Mouse (Mus musculus) heart, embryonic 10.5 days (tissue): Measurements from ENCODE around the gene Gm16867. TPM values are rescaled to one million over a fixed set of nuclear protein-coding genes. Genes with fewer than 3 reads are reported as not detected.
"Not testable (repeated sequence)": the region's sequence is repeated elsewhere in the genome, so short reads cannot be mapped to it uniquely, and the experiment has no call there.

Source experiments
- DNase-seq: peaks from one replicate; pipeline ENCODE4 v3.0.0-alpha.2; 2017; ENCODE audit warnings: low spot score
- H3K27ac ChIP-seq: fragments of 300-500 bp; sonication (generic); 2 replicates; pipeline ENCODE4 v1.5.1; 2016; ENCODE audit warnings: mild to moderate bottlenecking
- H3K27me3 ChIP-seq: fragments of 300-500 bp; sonication (generic); 2 replicates; pipeline ENCODE4 v1.6.1; 2016; ENCODE audit warnings: mild to moderate bottlenecking; ENCODE audit not compliant: poor library complexity, insufficient read depth, severe bottlenecking
- H3K36me3 ChIP-seq: fragments of 300-500 bp; sonication (generic); 2 replicates; pipeline ENCODE4 v1.6.1; 2016; ENCODE audit warnings: mild to moderate bottlenecking, moderate library complexity
- H3K4me1 ChIP-seq: fragments of 300-500 bp; sonication (generic); 2 replicates; pipeline ENCODE4 v1.6.1; 2016; ENCODE audit warnings: mild to moderate bottlenecking
- H3K4me3 ChIP-seq: fragments of 300-500 bp; sonication (generic); 2 replicates; pipeline ENCODE4 v1.5.1; 2016; ENCODE audit warnings: mild to moderate bottlenecking, moderate library complexity
- H3K9me3 ChIP-seq: fragments of 300-500 bp; sonication (generic); 2 replicates; pipeline ENCODE4 v1.6.1; 2016; ENCODE audit warnings: mild to moderate bottlenecking, moderate library complexity
- WGBS: fragments of 180-500 bp; shearing (Covaris S2); methylation state at CpG from one replicate; pipeline ENCODE4 v1.1.7; 2016; 5-methylcytosine and 5-hydroxymethylcytosine counted together
- polyA plus RNA-seq: library from polyadenylated mRNA; unstranded; fragments of >200 nt; fragmentation: Nextera tagmentation; extraction: Ambion mirVana; gene quantifications from 2 replicates; pipeline ENCODE4 v1.2.1, GENCODE M21; 2016

Gene Gm16867
- polyA plus RNA-seq, 1 experiment from 2014 or later = 0.46 TPM

- DNase-seq, H3K36me3 ChIP-seq, H3K4me1 ChIP-seq, H3K9me3 ChIP-seq, H3K4me3 ChIP-seq, H3K27ac ChIP-seq, H3K27me3 ChIP-seq: not testable (repeated sequence)
- no CpG with 5 or more reads among the region's 7 CpGs for WGBS
Observed at GRCm38 (mm10) chr14:69443092-69443692, 60.0 kb downstream of the Gm16867 start.

DNA sequence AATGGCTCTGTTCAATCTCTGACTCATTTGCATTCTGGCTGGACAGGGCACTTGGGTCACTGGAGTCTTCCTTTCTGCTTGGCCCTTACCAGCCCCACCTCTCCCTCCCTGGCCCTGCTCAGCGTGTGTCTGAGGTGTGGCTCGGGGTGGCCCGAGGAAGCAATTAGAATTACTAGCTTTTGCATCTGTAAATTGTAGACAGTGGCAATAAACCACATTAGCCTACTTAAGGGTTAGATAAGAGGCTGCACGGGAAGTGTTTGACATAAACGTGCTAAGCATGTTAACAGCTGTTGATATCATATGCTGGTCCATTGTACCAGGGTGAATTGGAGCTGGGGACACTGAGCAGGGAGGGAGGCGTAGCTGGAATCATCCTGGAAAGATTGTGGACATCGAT, 62.2 kb downstream of the Gm16867 start:
- not testable (repeated sequence) for H3K4me1 ChIP-seq, H3K4me3 ChIP-seq, H3K36me3 ChIP-seq, H3K27ac ChIP-seq, H3K27me3 ChIP-seq, H3K9me3 ChIP-seq, DNase-seq
- whole genome bisulfite sequencing = no CpG with 5 or more reads among the region's 7 CpGs

GRCm38 (mm10) chr14:69438678-69439214, 64.4 kb downstream of the Gm16867 start:
- H3K27me3 ChIP-seq, DNase-seq, H3K4me1 ChIP-seq, H3K9me3 ChIP-seq, H3K4me3 ChIP-seq, H3K36me3 ChIP-seq, H3K27ac ChIP-seq: not testable (repeated sequence)
- no CpG with 5 or more reads among the region's 7 CpGs for WGBS

DNA sequence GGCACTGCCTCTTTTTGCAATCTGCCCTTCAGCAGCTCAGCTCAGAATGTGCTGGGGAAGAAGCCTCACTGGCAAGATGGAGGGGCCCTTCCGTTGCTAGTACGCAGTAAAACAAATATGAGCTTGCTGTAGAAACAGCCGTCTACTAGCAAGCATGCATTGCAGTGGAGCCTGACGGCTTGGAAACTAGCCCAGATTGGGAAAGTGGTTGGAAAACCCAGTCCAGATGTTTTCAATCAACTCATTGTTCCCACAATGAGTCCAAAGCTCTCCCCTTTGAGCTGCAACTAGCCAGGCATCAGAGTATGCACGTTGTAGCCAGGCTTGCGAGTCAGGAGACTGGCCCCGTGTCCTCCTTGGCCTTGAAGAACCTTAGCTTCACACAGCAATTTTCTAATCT, 82.2 kb downstream of the Gm16867 start:
- not testable (repeated sequence) for H3K9me3 ChIP-seq, H3K36me3 ChIP-seq, H3K4me1 ChIP-seq, H3K27ac ChIP-seq, H3K27me3 ChIP-seq, H3K4me3 ChIP-seq, DNase-seq
- no CpG with 5 or more reads among the region's 7 CpGs for WGBS

GRCm38 (mm10) chr14:69417545-69417944, 85.6 kb downstream of the Gm16867 start:
- DNase-seq, H3K36me3 ChIP-seq, H3K4me3 ChIP-seq, H3K4me1 ChIP-seq, H3K27me3 ChIP-seq, H3K9me3 ChIP-seq, H3K27ac ChIP-seq: not testable (repeated sequence)
- WGBS = no CpG with 5 or more reads among the region's 7 CpGs

Other genes with a start within 250 kb of the Gm16867 start
- 0.07 and 0.18 TPM in 2 replicates for gene Synb, start 209.1 kb downstream of the Gm16867 start, polyA plus RNA-seq
- not detected in 2 replicates for gene Gm27179, start 9.2 kb upstream of the Gm16867 start, polyA plus RNA-seq
- 16.5 and 22.7 TPM in 2 replicates for gene Entpd4b, start 52.1 kb upstream of the Gm16867 start, polyA plus RNA-seq